Mouse (Mus musculus) fibroblast of lung, adult 2 months (primary cell): ENCODE results near the gene Krt17.
A peak's percentile ranks its signal among the peaks of the same experiment; 100 is the strongest.
"Not testable (repeated sequence)": the region's sequence is repeated elsewhere in the genome, so short reads cannot be mapped to it uniquely, and the experiment has no call there.

Source experiments
- DNase-seq: peaks from one replicate; pipeline ENCODE4 v3.0.0-alpha.2; 2011; ENCODE audit warnings: low read depth

Gene Krt17

GRCm38 (mm10) chr11:100260514-100261234, at the start of gene Krt17:
Gene Krt17 (minus strand): TSS chr11:100261029.
- no peak for DNase-seq

- DNase-seq, result not testable (repeated sequence)
Measured at GRCm38 (mm10) chr11:100308672-100309071, 47.8 kb upstream of the Krt17 start.

- no peak for DNase-seq
Measured at GRCm38 (mm10) chr11:100307900-100308299, 47.1 kb upstream of the Krt17 start.

GRCm38 (mm10) chr11:100301292-100301691, 40.5 kb upstream of the Krt17 start:
- DNase-seq, result no peak

- no peak for DNase-seq
Measured at GRCm38 (mm10) chr11:100300293-100300692, 39.5 kb upstream of the Krt17 start.

- no peak for DNase-seq
Measured at GRCm38 (mm10) chr11:100298274-100299036, 37.6 kb upstream of the Krt17 start.

GRCm38 (mm10) chr11:100297801-100298200, 37.0 kb upstream of the Krt17 start:
- no peak for DNase-seq

- DNase-seq, result no peak
Measured at GRCm38 (mm10) chr11:100295308-100295707, 34.5 kb upstream of the Krt17 start.

GRCm38 (mm10) chr11:100292884-100293283, 32.1 kb upstream of the Krt17 start:
- no peak for DNase-seq

- DNase-seq, result no peak
Measured at GRCm38 (mm10) chr11:100290235-100290634, 29.4 kb upstream of the Krt17 start.

- no peak for DNase-seq
Measured at GRCm38 (mm10) chr11:100288942-100289341, 28.1 kb upstream of the Krt17 start.

- DNase-seq, result peak; percentile 97
Measured at GRCm38 (mm10) chr11:100287024-100287423, 26.2 kb upstream of the Krt17 start.

GRCm38 (mm10) chr11:100284988-100285387, 24.2 kb upstream of the Krt17 start:
- no peak for DNase-seq

- no peak for DNase-seq
Measured at GRCm38 (mm10) chr11:100282549-100282948, 21.7 kb upstream of the Krt17 start.

GRCm38 (mm10) chr11:100281596-100282544, 21.0 kb upstream of the Krt17 start:
- DNase-seq, result no peak

GRCm38 (mm10) chr11:100278759-100279158, 17.9 kb upstream of the Krt17 start:
- DNase-seq, result no peak

GRCm38 (mm10) chr11:100277726-100278480, 17.1 kb upstream of the Krt17 start:
- DNase-seq, result no peak

GRCm38 (mm10) chr11:100275466-100275865, 14.6 kb upstream of the Krt17 start:
- DNase-seq, result no peak

- no peak for DNase-seq
Measured at GRCm38 (mm10) chr11:100274719-100275118, 13.9 kb upstream of the Krt17 start.

GRCm38 (mm10) chr11:100271878-100272277, 11.0 kb upstream of the Krt17 start:
- DNase-seq, result no peak

- DNase-seq, result no peak
Measured at GRCm38 (mm10) chr11:100269821-100270332, 9.0 kb upstream of the Krt17 start, which contains the start of gene Krt42. Gene Krt42 (minus strand): TSS chr11:100269871.
